Mouse (Mus musculus): ENCODE data around the gene Mcemp1. TPM values are rescaled to one million over a fixed set of nuclear protein-coding genes. Genes with fewer than 3 reads are reported as not detected.

Mcemp1 gene
- under 1 TPM in 1 of 2 experiments, not detected in 1; 0.33 TPM for total RNA-seq (2021)
- long read RNA-seq, experiment 1, partial matches to known transcripts, result 0 of 1 reads
- long read RNA-seq, experiment 1, other reads (novel, unspliced or antisense), result 1 of 1 reads
- long read RNA-seq, experiment 2, result 0 reads

- no peak for DNase-seq (ENCODE audit: low spot score in 2 of 2)
Measured at GRCm38 (mm10) chr8:3665507-3665906, at the start of gene Mcemp1. Gene Mcemp1, plus strand, starts transcription at chr8:3665754.

GRCm38 (mm10) chr8:3621199-3621970 is 44.2 kb upstream of the Mcemp1 start, which contains the start of the genes Xab2 and Pet100:
Gene Xab2, minus strand, starts transcription at chr8:3621316.
Gene Pet100, plus strand, starts transcription at chr8:3621548.
- DNase-seq (ENCODE audit: low spot score in 2 of 2), result peak; percentile 99 to 100

GRCm38 (mm10) chr8:3622119-3622518 is 43.4 kb upstream of the Mcemp1 start:
- no peak for DNase-seq (ENCODE audit: low spot score in 2 of 2)

GRCm38 (mm10) chr8:3625445-3625844 is 40.1 kb upstream of the Mcemp1 start, which contains the start of gene Pcp2:
Gene Pcp2, minus strand, starts transcription at chr8:3625545.
- DNase-seq (ENCODE audit: low spot score in 2 of 2), result no peak

GRCm38 (mm10) chr8:3626971-3627370 is 38.6 kb upstream of the Mcemp1 start:
- no peak for DNase-seq (ENCODE audit: low spot score in 2 of 2)

GRCm38 (mm10) chr8:3628014-3628413 is 37.5 kb upstream of the Mcemp1 start:
- DNase-seq (ENCODE audit: low spot score in 2 of 2), result no peak

- peak in 1 of 2 experiments; percentile 66 for DNase-seq (ENCODE audit: low spot score in 2 of 2)
Measured at GRCm38 (mm10) chr8:3630647-3631477, 34.7 kb upstream of the Mcemp1 start, which contains the start of gene Stxbp2. Gene Stxbp2, plus strand, starts transcription at chr8:3630955.

- no peak for DNase-seq (ENCODE audit: low spot score in 2 of 2)
Measured at GRCm38 (mm10) chr8:3631478-3631875, 34.1 kb upstream of the Mcemp1 start.

GRCm38 (mm10) chr8:3645804-3646203 is 19.8 kb upstream of the Mcemp1 start:
- DNase-seq (ENCODE audit: low spot score in 2 of 2), result no peak

GRCm38 (mm10) chr8:3646824-3647531 is 18.6 kb upstream of the Mcemp1 start:
- no peak for DNase-seq (ENCODE audit: low spot score in 2 of 2)

- no peak for DNase-seq (ENCODE audit: low spot score in 2 of 2)
Measured at GRCm38 (mm10) chr8:3647561-3647960, 18.0 kb upstream of the Mcemp1 start.

GRCm38 (mm10) chr8:3648268-3648667 is 17.3 kb upstream of the Mcemp1 start:
- no peak for DNase-seq (ENCODE audit: low spot score in 2 of 2)

GRCm38 (mm10) chr8:3648990-3649389 is 16.6 kb upstream of the Mcemp1 start:
- no peak for DNase-seq (ENCODE audit: low spot score in 2 of 2)

- DNase-seq (ENCODE audit: low spot score in 2 of 2), result no peak
Measured at GRCm38 (mm10) chr8:3652845-3653244, 12.7 kb upstream of the Mcemp1 start.

- DNase-seq (ENCODE audit: low spot score in 2 of 2), result no peak
Measured at GRCm38 (mm10) chr8:3654726-3655508, 10.6 kb upstream of the Mcemp1 start.

GRCm38 (mm10) chr8:3655526-3655925 is 10.0 kb upstream of the Mcemp1 start, which contains the start of gene Retn:
Gene Retn, plus strand, starts transcription at chr8:3655770.
- DNase-seq (ENCODE audit: low spot score in 2 of 2), result no peak

GRCm38 (mm10) chr8:3656725-3657381 is 8.7 kb upstream of the Mcemp1 start:
- DNase-seq (ENCODE audit: low spot score in 2 of 2), result no peak

GRCm38 (mm10) chr8:3660889-3661288 is 4.7 kb upstream of the Mcemp1 start:
- DNase-seq (ENCODE audit: low spot score in 2 of 2), result no peak

- DNase-seq (ENCODE audit: low spot score in 2 of 2), result no peak
Measured at GRCm38 (mm10) chr8:3664405-3664804, 1.1 kb upstream of the Mcemp1 start.

- DNase-seq (ENCODE audit: low spot score in 2 of 2), result no peak
Measured at GRCm38 (mm10) chr8:3670388-3670787, 4.8 kb downstream of the Mcemp1 start.
